Mouse (Mus musculus) small intestine, adult 2 months (tissue): Measurements from ENCODE around the gene Defa20. TPM values are rescaled to one million over a fixed set of nuclear protein-coding genes. Genes with fewer than 3 reads are reported as not detected.
"Not testable (repeated sequence)": the region's sequence is repeated elsewhere in the genome, so short reads cannot be mapped to it uniquely, and the experiment has no call there.

Experiments
- H3K27ac ChIP-seq: fragments of 200-500 bp; 2 replicates; pipeline ENCODE4 v1.5.1; 2012; ENCODE audit warnings: low read depth, low read length, control low read depth, inconsistent platforms; ENCODE audit not compliant: insufficient read depth
- H3K27me3 ChIP-seq: fragments of 200-500 bp; 2 replicates; pipeline ENCODE4 v1.6.1; 2012; ENCODE audit warnings: mild to moderate bottlenecking, moderate library complexity, low read length, inconsistent platforms; ENCODE audit not compliant: control insufficient read depth, insufficient read depth
- H3K36me3 ChIP-seq: fragments of 200-500 bp; 2 replicates; pipeline ENCODE4 v1.6.1; 2012; ENCODE audit warnings: mild to moderate bottlenecking, low read length, control low read depth, inconsistent platforms; ENCODE audit not compliant: control insufficient read depth, insufficient read depth
- H3K4me1 ChIP-seq: fragments of 200-500 bp; 2 replicates; pipeline ENCODE4 v1.6.1; 2012; ENCODE audit warnings: low read length, inconsistent platforms, mixed read lengths; ENCODE audit not compliant: control insufficient read depth, insufficient read depth, insufficient read length
- H3K4me3 ChIP-seq: fragments of 200-500 bp; 2 replicates; pipeline ENCODE4 v1.5.1; 2012; ENCODE audit warnings: low read depth, mild to moderate bottlenecking, control low read depth, inconsistent platforms, low read length, moderate library complexity
- WGBS: fragments of 180-500 bp; shearing (Covaris S2); methylation state at CpG from one replicate; pipeline ENCODE4 v1.1.7; 2018; 5-methylcytosine and 5-hydroxymethylcytosine counted together
- polyA plus RNA-seq: library from polyadenylated mRNA; depleted of rRNA; stranded (reverse); fragments of >200 nt; gene quantifications from 2 replicates; pipeline ENCODE4 v1.2.3, GENCODE M21; 2012; rRNA removed

Defa20 gene
- 24.9 and 3,720 TPM in 2 replicates for polyA plus RNA-seq

DNA sequence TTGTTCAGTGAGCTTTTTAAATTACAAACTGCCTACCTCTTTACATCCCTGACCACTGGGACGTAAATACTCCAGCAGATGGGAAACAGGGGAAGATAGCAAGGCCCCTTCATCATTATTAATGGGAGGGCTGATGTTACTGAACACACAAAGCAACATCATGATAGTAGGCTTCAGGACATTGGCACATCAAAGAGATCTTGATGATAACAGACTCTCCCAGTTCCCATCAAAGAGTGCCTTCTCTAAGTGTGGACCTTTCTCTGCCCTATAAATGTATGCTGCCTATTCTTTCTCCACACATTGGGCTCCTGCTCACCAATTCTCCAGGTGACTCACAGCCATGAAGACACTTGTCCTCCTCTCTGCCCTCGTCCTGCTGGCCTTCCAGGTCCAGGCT lies at the start of gene Defa20:
TSS of gene Defa20 (plus strand) at position 301 of the 400 bp plus-strand sequence.
- WGBS, result no CpG with 5 or more reads among the region's 2 CpGs
- not testable (repeated sequence) for H3K4me1 ChIP-seq, H3K36me3 ChIP-seq, H3K27ac ChIP-seq, H3K27me3 ChIP-seq, H3K4me3 ChIP-seq

DNA sequence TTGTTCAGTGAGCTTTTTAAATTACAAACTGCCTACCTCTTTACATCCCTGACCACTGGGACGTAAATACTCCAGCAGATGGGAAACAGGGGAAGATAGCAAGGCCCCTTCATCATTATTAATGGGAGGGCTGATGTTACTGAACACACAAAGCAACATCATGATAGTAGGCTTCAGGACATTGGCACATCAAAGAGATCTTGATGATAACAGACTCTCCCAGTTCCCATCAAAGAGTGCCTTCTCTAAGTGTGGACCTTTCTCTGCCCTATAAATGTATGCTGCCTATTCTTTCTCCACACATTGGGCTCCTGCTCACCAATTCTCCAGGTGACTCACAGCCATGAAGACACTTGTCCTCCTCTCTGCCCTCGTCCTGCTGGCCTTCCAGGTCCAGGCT lies 19.7 kb downstream of the Defa20 start, which contains the start of gene Defa32:
TSS of gene Defa32 (plus strand) at position 301 of the 400 bp plus-strand sequence.
- not testable (repeated sequence) for H3K36me3 ChIP-seq, H3K27ac ChIP-seq, H3K4me3 ChIP-seq, H3K4me1 ChIP-seq, H3K27me3 ChIP-seq
- no CpG with 5 or more reads among the region's 2 CpGs for WGBS

Other genes starting within 250 kb of the Defa20 start
- gene Defa27, start 193.7 kb upstream of the Defa20 start, polyA plus RNA-seq, result not detected in 2 replicates
- 143 and 523 TPM in 2 replicates for gene Defa29, start 182.2 kb upstream of the Defa20 start, polyA plus RNA-seq
- 20.9 and 2,576 TPM in 2 replicates for gene Defa2, start 130.7 kb upstream of the Defa20 start, polyA plus RNA-seq
- 3.5 and 1,155 TPM in 2 replicates for gene Defa33, start 117.4 kb upstream of the Defa20 start, polyA plus RNA-seq
- gene Defa36, start 81.8 kb upstream of the Defa20 start, polyA plus RNA-seq, result 129 and 1,309 TPM in 2 replicates
- not detected in 2 replicates for gene Gm7849, start 52.7 kb upstream of the Defa20 start, polyA plus RNA-seq
- 474 TPM in 1 of 2 replicates, not detected in the other for gene Defa32, start 19.8 kb downstream of the Defa20 start, polyA plus RNA-seq
- gene Defa37, start 56.1 kb downstream of the Defa20 start, polyA plus RNA-seq, result not detected in 2 replicates
- gene Defa28, start 73.7 kb downstream of the Defa20 start, polyA plus RNA-seq, result not detected in 2 replicates
- gene Gm7861, start 85.2 kb downstream of the Defa20 start, polyA plus RNA-seq, result 186 and 2,595 TPM in 2 replicates
- gene Defa26, start 108.9 kb downstream of the Defa20 start, polyA plus RNA-seq, result 5.5 and 27.3 TPM in 2 replicates
- gene Defa17, start 146.5 kb downstream of the Defa20 start, polyA plus RNA-seq, result 25.4 and 113 TPM in 2 replicates
- 3.2 TPM in 1 of 2 replicates, not detected in the other for gene Defa34, start 156.5 kb downstream of the Defa20 start, polyA plus RNA-seq
- 271 and 1,244 TPM in 2 replicates for gene AY761184, start 194.4 kb downstream of the Defa20 start, polyA plus RNA-seq
- 1,324 and 5,253 TPM in 2 replicates for gene Defa24, start 225.2 kb downstream of the Defa20 start, polyA plus RNA-seq